Mouse (Mus musculus) c-Kit-negative CD71-positive TER-119-positive erythroid progenitor cells, embryonic 14.5 days (primary cell): Measurements from ENCODE around the gene Cox6a2.

Experiments
- DNase-seq: peaks from one replicate; pipeline ENCODE4 v3.0.0-alpha.2; 2013; ENCODE audit warnings: low read depth, low spot score

Cox6a2 gene

GRCm38 (mm10) chr7:128206152-128206551, at the start of gene Cox6a2:
Gene Cox6a2, minus strand, starts transcription at chr7:128206387.
- no peak for DNase-seq

DNA sequence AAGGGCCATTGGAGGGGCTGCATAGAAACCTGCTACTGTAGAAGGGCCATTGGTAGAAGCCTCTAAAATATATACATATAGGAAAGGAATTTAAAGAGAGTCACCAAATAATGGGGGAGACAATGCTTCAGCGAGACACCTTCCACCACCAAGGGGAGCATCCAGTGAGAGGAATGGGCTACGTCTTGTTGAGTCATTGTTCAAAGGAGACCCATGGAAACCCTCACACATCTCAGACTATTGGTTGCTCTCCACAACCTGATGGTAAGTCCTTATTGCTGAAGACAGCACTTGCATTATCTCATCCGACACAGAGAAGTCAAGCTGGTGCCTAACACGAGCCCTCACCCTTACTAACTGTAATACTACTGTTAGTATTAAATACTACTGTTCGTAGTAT, 49.6 kb upstream of the Cox6a2 start:
- no peak for DNase-seq

- DNase-seq, result no peak
Observed at GRCm38 (mm10) chr7:128254978-128255377, 48.8 kb upstream of the Cox6a2 start.

- DNase-seq, result no peak
Observed at GRCm38 (mm10) chr7:128252609-128253008, 46.4 kb upstream of the Cox6a2 start.

GRCm38 (mm10) chr7:128251946-128252345, 45.8 kb upstream of the Cox6a2 start:
- no peak for DNase-seq

DNA sequence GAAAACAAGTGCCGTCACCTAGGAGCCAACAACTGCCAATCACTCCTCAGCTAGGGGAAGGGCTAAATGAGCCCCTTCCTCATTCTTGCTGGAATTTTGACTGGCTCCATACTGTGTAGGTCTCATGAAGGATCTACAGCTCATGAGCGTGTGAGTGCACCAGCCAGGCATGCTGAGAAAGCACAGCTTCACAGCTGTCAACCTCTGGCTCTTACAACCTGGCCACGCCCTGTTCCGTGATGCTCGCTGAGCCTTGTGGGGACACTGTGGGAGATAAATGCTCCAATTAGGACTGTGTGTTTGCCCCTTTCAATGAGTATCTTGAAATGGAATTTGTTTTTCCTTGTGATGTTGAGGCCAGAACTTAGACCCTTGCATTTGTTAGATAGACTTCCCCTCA, 43.8 kb upstream of the Cox6a2 start:
- DNase-seq, result no peak

DNA sequence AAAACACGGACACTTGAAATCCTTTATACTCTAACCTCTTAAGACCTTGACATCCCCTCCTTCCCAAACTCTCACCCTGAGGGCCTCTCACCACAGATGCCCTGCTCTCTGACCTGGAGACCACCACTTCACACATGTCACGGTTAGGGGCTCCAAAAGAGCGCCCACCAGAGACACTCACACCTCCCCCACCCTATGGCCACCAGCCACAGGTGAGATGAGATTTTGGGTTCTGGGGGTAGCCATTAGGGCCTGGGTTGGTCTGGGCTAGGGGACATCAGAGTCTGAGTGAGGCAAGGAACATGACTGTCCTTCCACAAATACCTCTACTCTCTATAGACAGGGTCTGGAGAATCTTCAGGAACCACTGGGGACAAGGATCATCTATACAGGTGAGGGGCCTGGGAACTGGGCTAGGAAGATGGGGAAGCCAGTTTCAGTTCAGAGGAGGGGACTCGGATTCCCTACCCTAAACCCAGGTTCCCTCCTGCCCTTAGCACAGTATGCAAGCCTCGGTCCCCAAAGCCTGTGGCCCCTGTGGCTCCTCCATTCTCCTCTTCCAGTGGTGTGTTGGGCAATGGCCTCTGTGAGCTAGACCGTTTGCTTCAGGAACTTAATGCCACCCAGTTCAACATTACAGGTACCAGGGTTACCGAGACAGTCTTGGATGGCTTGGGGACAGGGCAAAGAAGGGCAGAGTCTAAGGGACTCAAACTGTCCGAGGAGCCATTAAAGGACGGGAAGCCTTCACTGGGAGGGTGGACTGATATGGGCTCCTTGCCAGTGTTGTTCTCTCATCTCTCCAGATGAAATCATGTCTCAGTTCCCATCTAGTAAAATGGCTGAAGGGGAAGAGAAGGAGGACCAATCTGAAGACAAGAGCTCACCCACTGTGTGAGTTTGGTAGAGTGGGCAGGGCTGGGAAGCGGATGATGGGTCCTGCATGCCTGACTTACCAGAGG, 42.2 kb upstream of the Cox6a2 start:
- no peak for DNase-seq

- DNase-seq, result peak; percentile 92
Observed at GRCm38 (mm10) chr7:128247443-128247842, 41.3 kb upstream of the Cox6a2 start.

- DNase-seq, result no peak
Observed at GRCm38 (mm10) chr7:128246496-128247391, 40.6 kb upstream of the Cox6a2 start, which contains the start of gene Tgfb1i1. Gene Tgfb1i1, plus strand, starts transcription at chr7:128246812.

DNA sequence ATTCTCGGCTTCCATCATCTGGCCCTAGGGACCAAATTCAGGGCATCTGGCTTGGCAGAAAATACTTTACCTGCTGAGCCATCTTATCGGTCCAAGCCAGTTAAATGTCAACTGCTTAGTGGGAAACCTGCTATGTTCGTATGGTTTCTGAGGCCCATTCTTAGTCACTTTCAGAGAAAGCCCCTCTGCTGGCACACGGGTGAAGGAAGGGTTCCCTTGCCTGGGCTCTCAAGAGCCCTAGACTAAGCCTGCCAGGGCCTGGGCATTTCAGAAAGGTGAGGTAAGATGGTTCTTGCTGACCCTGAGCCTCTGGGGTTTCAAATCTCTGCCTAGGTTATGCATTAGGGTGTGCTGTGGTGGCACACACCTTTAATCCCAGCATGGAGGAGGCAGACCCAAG, 39.4 kb upstream of the Cox6a2 start:
- DNase-seq, result no peak

DNA sequence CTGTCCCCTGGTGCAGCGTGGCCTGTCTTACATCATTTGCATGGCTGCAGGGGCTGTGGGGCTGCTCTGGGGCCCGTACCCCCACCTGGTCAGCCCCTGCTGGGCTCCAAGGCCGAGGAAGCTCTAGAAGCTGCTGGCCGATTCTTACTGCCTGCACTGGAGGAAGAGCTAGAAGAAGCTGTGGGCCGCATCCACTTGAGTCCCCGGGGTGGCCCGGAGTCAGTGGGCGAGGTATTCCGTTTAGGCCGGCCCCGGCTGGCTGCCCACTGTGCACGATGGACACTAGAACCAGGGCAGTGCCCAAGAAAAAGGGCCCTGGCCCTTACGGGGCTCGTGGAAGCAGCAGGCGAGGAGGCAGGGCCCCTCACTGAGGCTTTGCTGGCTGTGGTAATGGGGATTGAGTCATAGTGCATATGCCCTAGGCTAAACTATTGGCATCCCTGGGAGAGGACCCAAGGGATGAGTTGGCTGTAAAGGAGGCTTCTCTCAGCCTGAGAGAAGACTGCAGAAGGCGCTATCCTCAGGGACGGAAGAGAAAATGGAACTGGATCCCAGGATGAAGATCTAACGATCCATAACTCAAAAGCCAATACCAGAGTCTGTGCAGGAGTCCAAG, 38.3 kb upstream of the Cox6a2 start:
- no peak for DNase-seq

GRCm38 (mm10) chr7:128243921-128244320, 37.7 kb upstream of the Cox6a2 start:
- no peak for DNase-seq

DNA sequence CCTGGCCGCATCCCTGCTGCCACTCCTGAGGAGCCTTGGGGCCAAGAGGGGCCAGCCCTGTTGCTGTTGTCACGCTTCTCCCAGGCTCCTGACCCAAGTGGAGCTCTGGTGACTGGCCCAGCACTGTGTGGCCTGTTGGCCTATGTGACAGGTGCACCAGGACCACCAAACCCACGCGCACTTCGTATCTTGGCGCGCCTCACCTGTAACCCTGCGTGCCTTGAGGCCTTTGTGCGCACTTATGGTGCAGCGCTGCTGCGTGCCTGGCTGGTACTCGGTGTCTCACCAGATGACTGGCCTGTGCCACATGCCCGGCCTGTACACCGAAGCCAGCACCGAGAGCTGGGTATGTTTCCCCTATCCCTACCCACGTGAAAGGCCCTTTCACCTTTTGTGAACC, 36.1 kb upstream of the Cox6a2 start:
- DNase-seq, result no peak

DNA sequence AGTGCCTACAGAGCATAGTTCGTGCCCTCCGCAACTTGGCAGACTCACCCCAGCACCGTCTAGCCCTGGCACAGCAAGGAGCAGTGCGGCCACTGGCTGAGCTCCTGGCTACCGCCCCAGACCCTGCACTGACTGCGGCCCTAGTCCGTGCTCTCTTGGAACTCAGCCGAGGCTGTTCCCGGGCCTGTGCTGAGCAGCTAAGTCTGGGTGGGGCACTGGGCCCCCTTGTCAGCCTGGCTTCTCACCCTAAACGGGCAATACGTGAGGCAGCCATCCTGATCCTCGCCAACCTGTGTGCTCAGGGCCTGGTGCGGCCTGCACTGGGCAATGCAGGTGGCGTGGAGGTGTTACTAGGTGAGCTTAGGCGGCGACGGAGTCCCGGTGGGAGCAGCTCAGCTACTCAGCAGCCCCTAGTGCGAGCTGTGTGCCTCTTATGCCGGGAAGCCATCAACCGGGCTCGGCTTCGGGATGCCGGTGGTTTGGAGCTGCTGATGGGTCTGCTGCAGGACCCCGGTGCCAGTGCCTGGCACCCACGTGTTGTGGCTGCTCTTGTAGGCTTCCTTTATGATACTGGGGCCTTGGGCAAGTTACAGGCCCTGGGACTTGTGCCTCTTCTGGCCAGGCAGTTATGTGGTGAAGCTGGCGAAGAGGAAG, 34.1 kb upstream of the Cox6a2 start:
- no peak for DNase-seq

GRCm38 (mm10) chr7:128238991-128239390, 32.8 kb upstream of the Cox6a2 start:
- DNase-seq, result peak; percentile 67

- DNase-seq, result peak; percentile 100
Observed at GRCm38 (mm10) chr7:128237927-128238778, 32.0 kb upstream of the Cox6a2 start, which contains the start of gene 9130023H24Rik. Gene 9130023H24Rik, minus strand, starts transcription at chr7:128238031.

DNA sequence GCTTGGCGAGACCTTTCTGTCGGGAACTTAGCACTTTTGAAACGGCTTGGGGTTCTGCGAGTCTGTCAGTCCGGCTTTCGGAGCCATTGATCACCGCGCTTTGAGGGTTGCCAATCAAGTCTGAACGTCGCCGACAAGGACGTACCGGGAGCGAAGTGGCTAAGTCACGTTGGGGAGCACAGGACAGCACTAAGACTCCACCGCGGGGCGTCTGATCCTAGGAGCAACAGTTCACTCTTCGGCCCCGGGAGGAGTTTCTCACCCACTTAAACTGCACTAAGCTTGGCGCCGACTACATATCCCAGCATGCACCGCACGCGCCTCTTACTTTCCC, 31.4 kb upstream of the Cox6a2 start:
- DNase-seq, result no peak

DNA sequence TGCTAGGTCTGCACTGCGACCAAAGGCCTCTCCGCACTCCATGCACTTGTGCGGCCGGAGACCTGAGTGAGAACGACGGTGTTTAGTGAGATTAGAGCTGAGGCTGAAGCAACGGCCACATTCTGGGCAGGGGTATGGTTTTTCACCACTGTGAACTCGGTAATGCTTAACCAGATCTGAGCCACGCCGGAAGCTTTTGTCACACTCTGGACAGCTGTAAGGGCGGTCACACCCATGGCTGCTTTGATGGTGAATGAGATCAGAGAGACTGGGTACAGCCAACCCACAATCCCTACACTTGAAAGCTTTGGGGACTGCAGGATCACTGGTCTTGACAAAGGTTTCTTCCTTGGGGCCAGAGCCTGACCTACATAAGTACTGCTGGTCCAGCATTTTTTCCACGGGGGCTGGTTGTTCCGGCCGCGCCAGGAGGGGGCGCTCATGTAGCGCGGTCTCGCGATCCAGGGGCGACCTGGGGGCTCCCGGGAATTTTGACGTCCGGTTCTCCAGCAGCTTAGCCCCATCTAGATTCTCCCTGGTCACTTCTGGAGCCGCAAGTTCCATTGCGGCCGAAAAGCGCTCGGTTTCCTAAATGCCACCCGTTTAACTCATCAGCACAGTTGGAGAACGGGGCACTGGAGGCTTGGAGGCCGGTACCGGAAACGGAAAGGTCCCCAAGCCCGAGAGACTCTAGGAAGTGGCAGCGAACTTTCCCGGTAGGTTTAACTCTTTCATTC, 30.8 kb upstream of the Cox6a2 start, which contains the start of gene Armc5:
TSS of gene Armc5 (plus strand) at position 487 of the 737 bp plus-strand sequence.
- peak; percentile 67 for DNase-seq

- no peak for DNase-seq
Observed at GRCm38 (mm10) chr7:128236426-128236825, 30.2 kb upstream of the Cox6a2 start.

DNA sequence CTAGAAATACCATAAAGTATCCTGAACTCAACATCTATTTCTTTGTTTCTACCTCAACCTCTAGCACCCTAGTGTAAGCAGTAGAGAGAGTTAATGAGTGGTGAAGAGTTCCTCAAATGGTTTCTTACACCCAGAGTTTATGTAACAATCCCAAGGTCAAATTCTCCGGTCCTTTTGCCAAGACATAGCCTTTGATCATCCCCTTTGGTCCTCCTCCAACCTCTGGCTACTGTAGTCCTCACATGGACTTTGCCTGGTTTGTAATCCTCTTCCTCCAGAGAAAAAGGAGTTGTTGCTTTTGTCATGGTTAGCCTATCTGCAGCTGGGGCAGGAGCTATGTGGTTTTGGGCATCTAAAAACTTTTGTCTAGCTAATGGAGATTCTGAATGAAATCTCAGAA, 29.3 kb upstream of the Cox6a2 start:
- DNase-seq, result no peak
